Mouse (Mus musculus) liver, postnatal 0 days (tissue): ENCODE measurements at regions not wholly inside any gene's neighbourhood (a gene's known extent, or its start where the extent isn't known, plus 50 kb on each side); places are given as distances from the start of the nearest gene placed in this dataset.

Source experiments
- CTCF ChIP-seq: sonication (generic); IDR thresholded peaks from 2 replicates; pipeline ENCODE4 v1.5.1; 2016; ENCODE audit warnings: antibody characterized with exemption, low read depth
- EP300 ChIP-seq: IDR thresholded peaks from 2 replicates; pipeline ENCODE4 v1.6.1; 2016; ENCODE audit warnings: antibody characterized with exemption, low read depth, mild to moderate bottlenecking

- no peak for TF ChIP-seq CTCF
- TF ChIP-seq EP300, result no peak
Observed at GRCm38 (mm10) chr6:51236077-51236740, 196.3 kb upstream of the Nfe2l3 start.
